Mouse (Mus musculus) retina, adult 2 months (tissue): Measurements from ENCODE around the gene Ttc30b.
"Not testable (repeated sequence)": the region's sequence is repeated elsewhere in the genome, so short reads cannot be mapped to it uniquely, and the experiment has no call there.

Experiments used
- DNase-seq: peaks from one replicate; pipeline ENCODE4 v3.0.0-alpha.2; 2012; ENCODE audit warnings: low read depth, low spot score

The Ttc30b gene

GRCm38 (mm10) chr2:75950685-75951084 lies 12.3 kb upstream of the Ttc30b start:
- no peak for DNase-seq

- not testable (repeated sequence) for DNase-seq
Observed at GRCm38 (mm10) chr2:75937520-75938116, 767 bp downstream of the Ttc30b start.

- not testable (repeated sequence) for DNase-seq
Observed at GRCm38 (mm10) chr2:75936685-75937084, 1.7 kb downstream of the Ttc30b start.

- DNase-seq, result no peak
Observed at GRCm38 (mm10) chr2:75933541-75933940, 4.8 kb downstream of the Ttc30b start.

GRCm38 (mm10) chr2:75930941-75931340 lies 7.4 kb downstream of the Ttc30b start:
- no peak for DNase-seq

GRCm38 (mm10) chr2:75929786-75930444 lies 8.5 kb downstream of the Ttc30b start:
- DNase-seq, result no peak

GRCm38 (mm10) chr2:75929141-75929540 lies 9.2 kb downstream of the Ttc30b start:
- no peak for DNase-seq

GRCm38 (mm10) chr2:75928011-75928410 lies 10.4 kb downstream of the Ttc30b start:
- no peak for DNase-seq

- DNase-seq, result no peak
Observed at GRCm38 (mm10) chr2:75926061-75926460, 12.3 kb downstream of the Ttc30b start.

- no peak for DNase-seq
Observed at GRCm38 (mm10) chr2:75923807-75924340, 14.5 kb downstream of the Ttc30b start.

- no peak for DNase-seq
Observed at GRCm38 (mm10) chr2:75915040-75915439, 23.3 kb downstream of the Ttc30b start.

GRCm38 (mm10) chr2:75907142-75907541 lies 31.2 kb downstream of the Ttc30b start:
- no peak for DNase-seq

GRCm38 (mm10) chr2:75901869-75902268 lies 36.5 kb downstream of the Ttc30b start:
- peak; percentile 30 for DNase-seq

- DNase-seq, result no peak
Observed at GRCm38 (mm10) chr2:75900281-75900680, 38.1 kb downstream of the Ttc30b start.

- DNase-seq, result no peak
Observed at GRCm38 (mm10) chr2:75895711-75896110, 42.7 kb downstream of the Ttc30b start.

- DNase-seq, result no peak
Observed at GRCm38 (mm10) chr2:75891981-75892380, 46.4 kb downstream of the Ttc30b start.
